Mouse (Mus musculus): ENCODE measurements around the gene Hrct1.

DNA sequence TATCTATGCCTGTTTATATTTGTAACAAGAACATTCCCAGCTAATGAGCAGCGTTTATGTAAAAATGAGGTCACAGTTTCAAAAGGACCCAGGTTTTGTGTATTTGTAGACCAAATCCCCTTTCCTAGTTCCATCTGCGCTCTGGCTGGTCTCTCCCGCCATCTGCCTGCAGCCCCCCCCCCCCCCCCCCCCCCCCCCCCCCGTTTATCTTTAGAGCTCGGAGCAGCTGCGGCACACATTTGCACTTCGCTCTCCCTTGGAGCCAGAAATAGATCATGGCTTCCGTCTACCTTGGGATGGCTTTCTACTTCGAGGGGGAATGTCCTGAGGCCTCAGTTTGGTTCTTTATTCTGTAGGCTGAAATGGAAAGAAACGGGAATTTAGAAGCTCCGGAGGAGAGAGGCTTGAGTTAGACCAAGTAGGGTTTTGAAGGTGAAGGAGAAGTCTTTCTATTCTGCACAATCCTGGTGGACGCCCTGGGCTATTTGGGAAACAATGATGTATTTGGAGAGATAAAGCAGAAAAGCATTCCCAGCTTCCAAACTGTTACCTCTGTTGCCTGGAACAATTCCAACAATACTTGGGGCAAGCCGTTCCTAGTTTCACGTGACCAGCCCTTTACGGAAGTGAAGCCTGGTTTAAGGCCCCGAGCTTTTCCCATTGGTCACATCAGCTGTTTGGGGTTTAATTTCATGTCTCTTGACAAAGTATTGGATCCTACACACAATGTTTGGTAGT, 6.3 kb upstream of the Hrct1 start:
- no peak for TF ChIP-seq TAL1 (IDR thresholded peaks at IDR 0.05; ENCODE audit: low read length)
- no peak for TF ChIP-seq GATA1 (IDR thresholded peaks at IDR 0.05; ENCODE audit: low read length)
